Mouse (Mus musculus) erythroblast, embryonic 14.5 days (primary cell): ENCODE measurements around the gene Clic4.

Source experiments
- GATA1 ChIP-seq: IDR thresholded peaks from 2 replicates; pipeline ENCODE4 v1.6.1; 2012; ENCODE audit warnings: low read length, inconsistent platforms, mixed read lengths
- TAL1 ChIP-seq: IDR thresholded peaks from 3 replicates; pipeline ENCODE4 v1.6.1; 2012; ENCODE audit warnings: low read length, inconsistent platforms, mixed read lengths

GRCm38 (mm10) chr4:135177568-135177967 is 95.0 kb downstream of the Clic4 start:
- TF ChIP-seq GATA1 (no peak), TAL1 (no peak)
